Mouse (Mus musculus): ENCODE measurements at regions not wholly inside any gene's neighbourhood (a gene's known extent, or its start where the extent isn't known, plus 50 kb on each side); places are given as distances from the start of the nearest gene placed in this dataset.
"Not testable (repeated sequence)": the region's sequence is repeated elsewhere in the genome, so short reads cannot be mapped to it uniquely, and the experiment has no call there.

DNA sequence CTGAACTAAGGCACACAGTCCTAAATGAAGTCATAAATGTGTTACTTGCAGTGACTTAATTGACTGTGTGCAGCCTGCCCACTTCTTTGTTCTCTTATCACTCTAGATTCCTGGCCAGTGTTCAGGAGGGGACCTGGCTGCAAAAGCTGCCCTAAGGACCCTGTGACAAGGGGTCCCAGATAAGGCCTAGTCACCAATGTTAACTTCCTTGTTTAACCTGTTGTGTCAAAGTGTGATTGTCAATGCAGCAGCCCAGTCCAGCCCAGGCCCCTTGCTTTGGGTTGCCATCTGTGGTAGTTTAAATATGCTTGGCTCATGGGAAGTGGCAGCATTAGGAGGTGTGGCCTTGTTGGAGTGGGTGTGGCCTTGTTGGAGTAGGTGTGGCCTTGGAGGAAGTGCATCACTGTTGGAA lies 661.1 kb upstream of the Gm19410 start:
- not testable (repeated sequence) for TF ChIP-seq POLR2A (IDR thresholded peaks at IDR 0.05; ENCODE audit: low read depth, low read length); CTCF (IDR thresholded peaks at IDR 0.05; ENCODE audit: extremely low read depth, insufficient read depth, insufficient read length, insufficient replicate concordance)
